Mouse (Mus musculus) neutrophil, adult 5-6 weeks (primary cell): ENCODE measurements around the gene Lrrc55. TPM values are rescaled to one million over a fixed set of nuclear protein-coding genes. Genes with fewer than 3 reads are reported as not detected.
"Not testable (repeated sequence)": the region's sequence is repeated elsewhere in the genome, so short reads cannot be mapped to it uniquely, and the experiment has no call there.

Source experiments
- ATAC-seq: fragments of 151-379, 151-347 bp; 2 replicates; pipeline ENCODE4 v1.8.0; 2017; ENCODE audit warnings: mild to moderate bottlenecking, moderate TSS enrichment; ENCODE audit not compliant: insufficient number of reproducible peaks, poor library complexity, low FRiP score, severe bottlenecking; ENCODE audit errors: extremely low read depth
- total RNA-seq: library from RNA; stranded (forward); fragments of 200-1000 nt; gene quantifications from 2 replicates; pipeline ENCODE4 v1.2.3, GENCODE M21; 2017

The Lrrc55 gene
- total RNA-seq, result not detected in 2 replicates

DNA sequence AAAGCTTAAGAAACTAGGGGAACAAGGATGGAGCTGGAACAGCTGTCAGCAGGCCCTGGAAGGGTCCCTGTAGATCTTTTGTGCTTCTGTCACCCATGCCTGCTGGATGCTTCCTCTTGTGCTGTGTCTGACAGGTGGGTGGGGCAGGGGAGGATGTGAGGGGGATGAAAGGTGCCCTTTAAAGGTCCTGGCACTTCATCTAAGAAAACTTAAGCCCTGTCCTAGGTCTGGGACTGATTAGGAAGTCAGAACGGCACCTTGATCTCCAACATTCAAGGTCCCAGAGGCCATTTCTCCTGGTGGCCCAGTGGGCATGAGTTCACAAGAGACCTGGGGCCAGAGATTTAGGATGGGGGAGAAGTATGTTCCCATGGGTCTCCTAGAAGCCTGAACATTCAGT lies at the start of gene Lrrc55:
TSS of gene Lrrc55 (minus strand) at position 297 of the 400 bp plus-strand sequence.
- no peak for ATAC-seq

DNA sequence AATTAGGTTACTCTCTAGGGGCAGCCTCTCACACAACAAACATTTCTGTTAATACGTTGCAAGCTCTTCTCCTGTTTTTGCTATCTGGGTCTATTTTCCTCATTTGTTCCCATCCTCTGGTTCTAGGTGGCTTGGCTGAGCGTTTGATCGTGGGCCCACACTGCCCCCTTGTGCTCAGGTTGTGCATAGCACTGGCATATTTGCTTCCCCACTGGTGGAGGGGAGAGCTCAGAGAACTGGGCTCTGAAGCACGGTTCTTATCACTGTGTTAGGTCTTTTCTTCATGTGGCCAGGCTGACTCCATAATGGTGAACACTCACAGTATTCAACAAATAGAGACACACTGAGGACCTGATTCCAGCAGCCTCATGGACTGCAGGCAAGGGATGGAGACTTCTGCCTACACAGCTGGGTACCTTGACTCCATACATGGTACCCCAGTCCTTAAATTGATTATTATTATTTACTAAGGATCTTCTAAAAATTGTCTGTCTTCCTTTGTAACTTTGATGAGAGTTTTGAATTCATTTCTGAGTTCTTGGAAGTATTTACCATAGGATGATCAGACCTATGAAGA lies 49.6 kb upstream of the Lrrc55 start:
- peak; percentile 67; the same call in 1 of the 2 replicates for ATAC-seq

DNA sequence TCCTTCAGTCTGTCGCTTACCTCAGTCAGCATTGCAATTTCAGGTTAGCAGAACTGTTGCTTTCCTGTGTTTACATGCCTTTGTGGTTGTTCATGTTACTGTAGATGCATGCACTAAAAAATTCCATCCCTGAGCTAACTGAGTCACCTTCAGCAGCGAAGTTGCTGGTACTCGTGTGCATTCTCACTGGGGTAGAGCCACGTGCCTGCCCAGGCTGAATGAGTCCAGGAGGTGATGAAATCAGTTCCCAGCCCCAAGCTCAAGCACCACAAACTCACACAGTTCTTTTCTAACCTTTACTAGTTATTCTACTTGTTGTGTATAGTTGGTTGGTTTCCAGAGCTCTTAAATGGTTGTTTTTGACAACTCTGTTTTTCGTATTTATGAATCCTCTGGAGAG lies 48.7 kb upstream of the Lrrc55 start:
- ATAC-seq, result no peak

DNA sequence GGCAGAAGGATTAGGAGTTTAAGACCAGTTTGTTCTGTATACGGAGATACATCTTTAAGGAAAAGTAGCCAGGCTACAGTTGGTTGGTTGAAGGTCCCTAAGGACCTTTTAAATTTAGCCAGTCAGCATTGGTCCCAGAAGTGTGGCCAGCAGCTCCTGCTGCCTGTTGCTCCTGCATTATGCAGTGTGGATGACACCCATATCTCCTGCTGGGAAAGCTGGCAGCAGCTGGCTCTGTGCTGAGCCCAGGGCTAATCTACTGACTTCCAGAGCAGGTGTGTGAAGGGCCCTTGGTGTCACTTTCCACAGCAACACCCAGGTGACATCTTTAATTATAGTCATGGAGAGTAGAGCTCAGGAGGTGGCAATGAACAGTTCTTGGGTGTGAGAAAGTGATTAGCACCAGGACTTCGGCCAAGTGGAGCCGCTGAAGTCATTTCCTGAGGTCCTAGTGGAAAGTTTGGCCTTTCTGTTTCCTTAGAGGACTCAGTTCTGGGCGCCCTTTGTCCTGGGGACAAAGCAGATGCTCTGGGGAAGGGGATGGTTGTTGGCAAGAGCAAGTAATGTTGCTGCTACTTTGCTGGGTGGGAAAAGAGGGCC lies 41.2 kb upstream of the Lrrc55 start:
- ATAC-seq, result no peak

DNA sequence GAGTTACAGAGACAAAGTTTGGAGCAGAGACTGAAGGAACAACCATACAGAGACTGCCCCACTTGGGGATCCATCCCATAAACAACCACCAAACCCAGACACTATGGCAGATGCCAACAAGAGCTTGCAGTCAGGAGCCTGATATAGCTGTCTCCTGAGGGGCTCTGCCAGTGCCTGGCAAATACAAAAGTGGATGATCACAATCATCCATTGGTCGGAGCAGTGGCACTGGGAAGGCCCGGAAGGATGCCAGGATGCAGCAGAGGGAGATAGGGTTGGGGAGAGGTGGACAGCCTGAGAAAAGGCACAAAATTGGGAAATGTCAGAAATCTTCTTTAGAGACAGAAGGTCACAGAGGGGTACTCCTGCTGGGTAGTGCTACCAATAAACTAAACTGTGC lies 40.2 kb upstream of the Lrrc55 start:
- not testable (repeated sequence) for ATAC-seq

DNA sequence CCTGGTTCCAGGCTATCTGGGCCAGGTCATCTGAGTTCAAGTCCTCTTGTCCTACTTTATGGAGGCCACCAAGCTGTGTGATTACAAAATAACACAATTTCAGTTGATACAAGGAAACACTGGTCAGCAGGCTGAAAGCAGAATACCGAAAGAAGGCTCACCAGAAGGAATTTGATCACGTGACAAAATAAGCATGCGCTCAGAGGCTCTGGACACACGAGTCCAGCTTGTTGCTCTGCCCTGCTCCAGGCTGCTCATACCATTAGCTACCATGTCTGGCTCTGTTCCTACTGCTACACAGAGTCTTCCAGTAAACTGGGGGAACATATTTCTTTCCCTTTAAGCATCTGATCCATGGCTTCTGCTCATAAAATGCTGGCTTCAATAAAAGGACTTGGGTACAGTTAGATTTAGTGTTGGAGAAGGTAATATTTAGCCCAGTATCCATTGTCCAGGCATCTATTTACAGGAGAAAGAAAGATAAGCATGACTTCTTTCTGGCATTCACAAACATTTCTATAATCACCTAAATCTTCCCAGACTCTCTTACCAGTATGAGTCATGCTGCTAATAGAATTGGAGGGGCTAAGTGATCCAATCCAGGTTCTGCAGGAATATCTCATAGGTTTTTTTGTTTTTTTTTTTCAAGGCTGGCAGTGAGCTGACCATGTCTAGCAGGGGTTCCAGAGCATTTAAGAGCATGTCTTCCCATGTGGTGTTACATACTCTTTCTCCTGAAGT lies 33.9 kb upstream of the Lrrc55 start:
- no peak for ATAC-seq

DNA sequence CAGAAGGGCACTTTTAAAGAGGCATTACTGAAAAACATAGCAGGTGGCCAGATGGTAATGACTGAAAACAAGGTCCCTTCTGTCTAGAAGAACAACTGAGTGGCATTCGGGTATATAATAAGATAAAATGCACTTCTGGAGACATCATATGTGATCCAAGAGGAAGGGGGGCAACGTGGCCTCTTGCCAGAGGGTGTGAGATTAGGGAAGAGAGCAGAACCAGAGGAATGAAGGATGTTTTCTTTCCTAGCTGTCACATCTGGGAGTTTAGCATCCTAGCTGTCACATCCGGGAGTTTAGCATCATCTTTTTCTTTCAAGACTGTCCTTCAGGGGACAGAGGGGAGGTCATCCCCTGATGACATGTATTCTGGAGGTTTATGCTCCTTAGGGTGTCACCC lies 32.6 kb upstream of the Lrrc55 start:
- no peak for ATAC-seq

DNA sequence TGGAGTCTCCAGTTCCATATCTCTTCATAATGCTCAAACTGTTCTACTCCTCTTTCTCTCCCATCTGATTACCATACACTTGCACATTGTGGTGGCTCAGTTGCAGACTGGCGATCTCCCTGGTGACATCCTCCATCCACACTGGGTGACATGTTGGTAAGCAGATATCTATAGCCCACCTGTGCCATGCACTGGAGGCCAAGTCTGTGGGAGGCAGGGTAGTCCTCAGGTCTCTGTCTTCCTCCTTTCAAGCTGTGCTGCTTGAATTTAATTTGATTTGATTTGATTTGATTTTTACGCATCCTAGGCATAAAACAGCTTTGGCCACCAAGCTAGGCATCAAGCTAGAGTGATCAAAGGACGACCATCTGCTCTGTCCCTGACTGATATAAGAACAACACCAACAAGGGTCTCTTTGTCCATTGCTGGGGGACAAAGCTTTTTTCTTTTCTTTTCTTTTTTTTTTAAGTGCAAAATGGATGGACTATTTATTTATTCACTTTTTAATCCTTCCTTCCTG lies 30.9 kb upstream of the Lrrc55 start:
- ATAC-seq, result no peak

DNA sequence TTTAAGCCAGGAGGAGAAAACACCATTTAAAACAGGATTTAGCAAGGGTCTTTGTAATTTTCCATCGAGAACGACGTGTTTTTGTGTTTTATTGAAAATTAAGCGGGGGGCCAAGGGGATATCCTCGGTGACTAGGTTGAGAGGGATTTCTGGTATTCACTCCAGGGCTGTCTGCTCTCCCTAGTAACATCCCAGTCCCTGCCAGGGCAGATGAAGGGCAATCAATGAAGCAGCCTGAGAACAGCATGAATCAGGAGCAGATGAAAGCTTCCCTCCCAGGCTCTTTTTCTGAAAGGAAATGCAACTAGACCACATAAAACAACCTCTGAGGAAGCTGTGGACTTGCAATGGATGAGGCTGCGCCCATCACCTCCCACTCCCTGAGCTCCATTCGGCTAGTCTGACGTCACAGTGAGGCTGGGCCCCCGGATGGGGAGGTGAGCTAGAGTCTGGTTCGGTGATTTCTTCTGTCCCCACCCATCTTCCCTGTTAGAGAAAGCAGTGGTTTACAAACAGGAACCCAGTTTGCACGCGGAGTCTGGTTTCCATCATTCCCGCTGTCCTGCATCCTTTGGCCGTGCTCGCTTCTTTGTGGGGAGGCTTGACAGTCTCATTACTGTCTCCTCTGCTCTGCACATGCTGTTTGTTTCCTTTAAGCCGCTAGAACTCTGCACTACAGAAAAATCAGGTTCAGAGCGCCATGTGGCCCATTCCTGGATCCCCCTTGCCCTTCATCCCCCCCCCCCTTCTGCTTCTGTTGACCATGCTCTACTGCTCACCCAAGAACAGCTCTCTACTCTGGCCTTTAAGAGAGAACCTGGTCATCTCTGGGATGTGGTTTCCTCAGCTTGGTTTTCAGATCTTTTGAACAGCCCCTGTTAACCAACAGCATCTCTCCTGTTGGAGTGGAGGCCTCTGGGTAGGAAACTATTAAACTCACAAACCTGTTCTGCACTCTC lies 27.5 kb upstream of the Lrrc55 start:
- ATAC-seq, result no peak

DNA sequence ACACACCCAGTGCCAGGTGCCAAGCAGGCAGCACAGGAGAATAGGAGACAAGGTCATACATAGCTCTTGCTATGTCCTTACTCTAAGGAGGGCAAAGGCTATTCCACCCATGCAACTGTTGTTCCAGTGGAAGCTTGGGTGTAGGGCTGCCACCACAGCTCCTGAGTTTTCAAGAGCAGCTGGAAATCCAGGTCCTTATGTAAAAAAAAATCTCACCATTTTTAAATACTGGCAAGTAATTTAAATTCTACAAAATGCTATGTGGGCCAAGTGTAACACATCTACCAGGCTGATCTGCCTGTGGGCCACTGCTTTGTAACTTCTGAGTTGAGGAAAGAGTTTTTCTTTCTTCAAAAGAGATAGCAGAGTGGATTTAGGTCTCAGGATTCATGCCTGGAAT lies 19.6 kb upstream of the Lrrc55 start:
- ATAC-seq, result no peak

DNA sequence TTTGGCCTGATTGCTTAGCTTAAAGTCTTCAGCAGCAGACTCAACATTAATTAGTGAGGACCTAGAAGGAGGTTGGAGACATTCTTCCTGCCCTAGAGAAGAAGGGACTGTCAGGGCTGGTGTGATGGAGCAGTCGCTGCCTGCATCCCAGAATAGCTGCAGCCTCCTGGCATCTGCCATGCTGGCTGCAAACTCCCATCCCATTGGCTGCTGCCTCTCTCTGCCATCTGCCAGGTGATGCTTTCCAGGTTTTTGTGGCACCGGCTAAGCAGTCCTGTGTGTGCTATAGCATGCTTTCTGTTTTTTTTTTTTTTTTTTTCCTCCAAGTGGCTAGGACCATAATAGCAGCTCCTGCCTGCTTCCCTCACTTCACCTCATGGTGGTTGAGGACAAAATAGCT lies 16.7 kb upstream of the Lrrc55 start:
- ATAC-seq, result no peak

DNA sequence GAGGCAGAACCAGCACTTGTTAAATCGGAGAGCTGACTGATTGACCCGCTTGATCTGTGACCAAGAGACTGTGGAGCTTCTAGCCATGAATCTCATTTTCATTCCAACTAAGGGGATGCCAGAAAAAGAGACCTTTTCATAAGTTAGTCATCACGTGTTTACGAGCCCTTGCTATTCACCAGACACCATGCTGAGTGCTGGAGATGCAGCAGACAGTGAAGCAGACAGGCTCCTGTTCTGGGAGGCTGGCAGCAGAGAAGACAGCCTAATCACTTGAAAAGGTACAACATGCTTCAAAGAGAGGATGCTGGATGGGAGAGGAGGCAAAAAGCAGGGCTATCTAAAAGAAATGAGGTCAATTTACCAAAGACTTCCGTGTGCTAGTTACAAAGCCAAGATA lies 12.3 kb upstream of the Lrrc55 start:
- ATAC-seq, result no peak

DNA sequence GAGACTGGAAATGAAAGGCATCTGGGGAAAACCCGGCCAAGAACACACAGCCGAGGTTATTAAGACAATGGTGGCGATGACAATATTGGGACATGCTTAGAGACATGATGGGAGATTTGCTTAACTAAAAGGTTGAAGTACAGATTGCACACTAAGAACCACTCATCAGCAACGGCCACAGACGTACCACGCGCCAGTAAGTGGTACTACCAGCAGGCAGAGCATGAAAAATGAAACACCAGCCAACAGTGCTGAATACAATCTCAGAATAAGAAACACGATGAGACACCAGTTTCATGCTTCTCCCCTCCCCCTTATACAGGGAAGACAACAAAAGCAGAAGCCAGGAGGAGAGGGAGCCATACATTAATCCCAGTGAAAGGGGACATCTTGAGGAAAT lies 8.2 kb upstream of the Lrrc55 start:
- ATAC-seq, result no peak

DNA sequence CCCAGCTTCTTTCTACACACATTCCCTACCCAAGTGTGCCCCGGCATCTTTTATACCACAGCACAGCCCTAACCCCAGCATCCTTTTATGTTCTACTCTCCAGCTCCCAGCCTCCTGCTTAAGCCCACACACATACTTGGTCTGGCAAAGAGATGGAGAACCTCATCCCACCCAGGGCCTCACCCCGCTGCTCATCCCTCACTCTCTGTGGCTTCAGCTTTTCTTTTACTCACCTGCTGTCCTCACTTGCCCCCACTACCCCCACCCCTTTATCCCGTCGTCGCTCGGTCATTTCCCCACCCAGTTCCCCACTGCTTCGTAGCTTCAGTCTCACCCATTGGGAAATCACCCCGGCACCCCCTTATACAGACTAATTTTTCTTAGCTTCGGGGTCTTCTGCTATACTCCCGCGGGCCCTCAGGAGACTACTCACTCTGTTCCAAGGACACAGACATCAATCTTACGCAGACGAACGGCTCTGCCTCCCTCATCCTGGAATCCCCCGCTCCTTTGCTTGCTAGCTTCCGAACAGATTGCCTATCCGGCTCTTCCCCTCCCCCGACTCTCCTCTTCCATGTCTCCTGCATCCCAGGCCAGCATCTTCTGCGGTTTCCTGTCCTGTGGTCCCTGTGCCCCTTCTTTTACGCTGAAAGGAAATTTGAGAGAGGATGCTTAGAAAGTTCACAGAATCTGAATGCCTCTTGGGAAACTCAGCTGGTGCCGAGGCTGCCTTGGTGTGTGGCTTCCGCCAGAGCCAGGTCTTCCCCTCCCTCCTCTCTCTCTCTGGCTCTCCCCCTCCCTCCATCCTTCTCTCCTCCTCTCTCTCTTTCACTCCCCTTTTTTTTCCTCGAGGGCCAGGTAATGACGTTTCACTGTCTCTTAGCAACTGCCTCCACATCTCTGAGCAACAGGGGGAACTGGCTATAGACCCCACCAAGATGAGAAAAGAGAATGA lies 1.3 kb upstream of the Lrrc55 start:
- ATAC-seq, result no peak

DNA sequence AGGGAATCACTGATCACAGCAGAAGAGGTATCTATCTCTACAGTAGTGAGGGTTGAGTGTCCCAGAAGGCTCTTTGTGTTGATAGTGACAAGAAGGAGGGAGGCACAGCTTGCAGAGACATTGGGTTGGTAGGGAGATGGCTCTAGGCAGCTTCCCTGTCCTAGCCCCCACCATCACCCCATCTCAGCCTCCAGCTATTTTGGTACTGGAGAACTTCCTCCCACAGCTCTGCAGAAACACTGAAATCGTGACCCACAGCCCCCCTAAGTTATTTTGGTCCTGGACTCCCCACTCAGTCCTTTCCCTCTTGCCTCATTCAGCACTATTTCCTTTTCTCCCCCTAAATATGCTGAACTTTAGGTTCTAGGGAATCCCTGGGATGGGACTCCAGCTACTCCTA lies 2.4 kb downstream of the Lrrc55 start:
- ATAC-seq, result no peak

DNA sequence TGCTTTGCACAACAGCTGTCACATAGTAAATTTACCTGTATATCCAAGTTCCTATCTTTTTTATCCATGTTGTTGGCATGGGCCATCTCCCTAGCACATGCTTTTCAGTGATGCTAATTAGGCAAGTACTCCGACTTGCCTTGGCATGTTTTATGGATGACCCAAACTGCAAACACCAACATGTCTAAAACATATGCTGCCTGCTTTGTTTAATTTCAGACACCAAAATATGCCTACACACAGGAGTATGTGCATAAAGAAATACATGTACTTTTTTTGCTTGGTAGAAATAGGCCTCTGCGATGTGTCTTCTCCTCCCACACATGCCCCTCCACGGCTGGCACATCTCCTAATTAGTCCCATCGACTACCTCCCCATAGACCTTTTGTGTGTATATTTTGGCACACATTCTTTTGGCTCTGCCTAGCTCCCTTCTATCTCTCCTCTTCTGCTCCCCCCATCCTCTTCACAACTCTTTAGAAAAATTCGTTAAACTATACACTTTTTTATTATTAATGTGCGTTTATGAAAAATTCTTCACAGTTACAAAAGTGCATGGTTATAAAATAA lies 9.3 kb downstream of the Lrrc55 start:
- ATAC-seq, result no peak

DNA sequence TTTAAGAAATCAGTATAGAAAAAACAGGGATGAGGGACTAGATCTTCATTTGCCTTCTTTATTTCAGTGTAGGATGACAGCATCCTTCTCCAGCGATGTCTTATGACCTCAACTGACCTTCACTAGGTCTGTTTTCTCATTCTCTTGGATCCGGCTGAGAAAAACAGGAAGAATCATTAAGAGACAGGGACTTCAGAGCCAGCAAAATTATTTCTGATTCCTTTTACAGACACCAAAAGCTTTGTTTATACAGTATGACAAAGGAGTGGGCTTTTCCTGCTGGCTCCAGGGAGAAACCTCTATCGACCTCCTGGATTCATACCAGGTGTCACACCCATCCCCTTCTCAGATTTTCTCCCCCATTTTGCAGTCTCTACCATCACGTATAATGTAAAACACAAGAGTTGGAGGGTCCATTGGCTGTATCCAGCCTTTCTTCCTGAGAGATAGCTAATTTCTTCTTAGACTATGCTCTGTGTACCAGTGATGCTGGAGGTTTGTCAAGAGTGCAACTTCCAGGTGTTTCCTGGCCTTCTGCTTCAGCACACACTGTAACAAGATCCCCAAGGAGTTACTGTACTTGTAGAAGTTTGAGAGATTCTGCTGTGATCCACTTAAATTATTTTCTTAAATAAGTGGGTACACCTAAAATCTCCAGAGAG lies 18.7 kb downstream of the Lrrc55 start:
- ATAC-seq, result no peak
